Mouse (Mus musculus) heart, postnatal 0 days (tissue): ENCODE measurements around the gene Sdk2.

Experiments used
- CTCF ChIP-seq: IDR thresholded peaks from 2 replicates; pipeline ENCODE4 v1.5.1; 2016; ENCODE audit warnings: antibody characterized with exemption, control low read depth, low read depth
- EP300 ChIP-seq: IDR thresholded peaks from 2 replicates; pipeline ENCODE4 v1.6.1; 2016; ENCODE audit warnings: antibody characterized with exemption, low read depth

GRCm38 (mm10) chr11:113737553-113737854 lies 329.3 kb downstream of the Sdk2 start:
- TF ChIP-seq CTCF (no peak), EP300 (no peak)
